Mouse (Mus musculus) liver (tissue): ENCODE results near the gene Mroh2a.

Experiments used
- DNase-seq: peaks from one replicate; pipeline ENCODE4 v3.0.0-alpha.2; 2020; ENCODE audit warnings: mixed read lengths

Gene Mroh2a

DNA sequence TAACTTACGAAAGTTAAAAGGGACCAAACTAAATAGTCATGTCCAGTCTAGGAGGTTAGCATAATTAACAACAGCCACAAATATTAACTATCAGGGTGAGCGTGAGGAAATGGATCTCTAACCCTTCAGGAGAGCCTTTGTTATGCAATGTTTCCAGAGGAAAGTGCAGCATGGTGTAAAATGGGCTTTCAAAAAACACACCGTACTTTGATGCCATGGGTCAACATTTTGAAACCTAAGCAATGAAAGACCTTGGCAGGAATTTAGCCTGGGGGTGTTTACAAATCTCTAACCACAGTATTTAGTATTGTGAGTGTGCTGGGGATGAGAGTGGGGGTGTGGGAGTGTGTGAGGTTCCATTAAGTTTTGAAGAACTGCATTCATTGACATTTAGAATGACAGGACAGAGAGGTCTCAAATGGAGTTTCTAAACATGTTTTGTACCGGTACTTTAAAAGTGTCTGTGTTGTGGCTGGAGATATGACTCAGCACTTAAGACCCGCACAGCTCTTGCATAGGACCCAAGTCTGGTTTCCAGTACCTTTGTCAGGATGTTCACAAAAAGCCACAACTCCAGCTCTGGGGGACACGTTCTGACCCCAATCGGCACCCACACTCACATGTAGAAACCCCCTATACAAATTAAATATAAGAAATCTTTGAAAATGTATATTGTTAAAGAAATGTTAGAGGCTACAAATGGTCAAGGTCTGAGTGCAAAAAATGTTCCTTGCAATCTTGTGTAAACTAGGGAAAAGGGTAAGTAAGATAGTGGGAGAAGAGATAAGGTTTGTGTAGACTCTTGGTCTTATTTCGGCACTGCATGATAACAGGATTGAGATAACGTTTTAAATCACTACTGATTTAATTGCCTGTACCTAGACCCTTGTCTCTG is 52.6 kb downstream of the Mroh2a start:
- DNase-seq: no peak

DNA sequence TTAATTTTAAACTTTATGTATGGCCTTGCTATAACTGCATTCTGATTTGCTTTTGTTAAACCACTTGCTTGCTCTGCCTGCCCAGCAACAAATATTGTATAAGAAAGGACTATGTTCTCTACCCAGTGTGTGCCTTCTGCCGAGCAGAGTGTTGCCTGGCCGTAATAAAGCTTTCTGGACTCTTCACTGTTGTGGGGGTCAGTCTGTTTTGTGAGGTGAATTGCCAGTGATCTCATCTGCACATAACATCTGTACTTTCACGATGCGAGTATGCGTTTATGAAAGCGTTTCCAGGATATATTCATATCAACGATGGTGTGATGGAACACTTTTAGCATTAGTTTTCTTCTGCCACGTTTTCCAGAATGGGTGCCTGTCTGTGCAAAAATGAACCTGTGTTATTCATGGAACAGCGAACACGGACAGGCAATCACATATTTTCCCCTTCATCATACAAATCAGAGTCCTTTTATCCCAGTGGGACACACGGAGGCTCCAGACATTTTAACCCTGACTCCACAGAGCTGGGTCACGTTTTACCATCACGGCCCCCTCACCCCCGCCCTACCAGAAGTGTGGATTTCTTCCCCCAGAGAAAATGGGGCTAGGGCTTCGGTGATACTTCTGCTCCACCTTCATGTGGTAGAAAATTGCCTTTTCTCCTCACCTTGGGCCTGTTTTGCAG is 53.4 kb downstream of the Mroh2a start:
- no peak for DNase-seq

DNA sequence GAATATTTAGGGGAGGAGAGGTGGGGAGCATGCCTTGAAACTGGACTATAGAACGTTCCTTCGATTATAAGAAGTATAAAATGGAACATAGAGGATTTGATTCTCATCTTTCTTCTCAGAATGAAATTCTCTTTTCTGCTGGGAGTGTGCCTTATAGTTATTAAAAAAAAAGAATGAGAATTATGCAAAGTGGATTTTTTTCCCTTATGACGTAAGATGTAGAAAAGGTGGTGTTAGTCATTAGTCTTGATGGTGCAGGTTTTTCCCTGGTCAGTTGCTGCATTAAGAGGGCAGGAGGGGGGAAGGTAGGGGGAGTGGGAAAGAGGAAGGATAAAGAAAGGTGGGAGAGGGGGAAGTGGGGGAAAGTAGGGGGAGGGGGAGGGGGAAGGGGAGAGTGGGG is 55.5 kb downstream of the Mroh2a start:
- DNase-seq: no peak

DNA sequence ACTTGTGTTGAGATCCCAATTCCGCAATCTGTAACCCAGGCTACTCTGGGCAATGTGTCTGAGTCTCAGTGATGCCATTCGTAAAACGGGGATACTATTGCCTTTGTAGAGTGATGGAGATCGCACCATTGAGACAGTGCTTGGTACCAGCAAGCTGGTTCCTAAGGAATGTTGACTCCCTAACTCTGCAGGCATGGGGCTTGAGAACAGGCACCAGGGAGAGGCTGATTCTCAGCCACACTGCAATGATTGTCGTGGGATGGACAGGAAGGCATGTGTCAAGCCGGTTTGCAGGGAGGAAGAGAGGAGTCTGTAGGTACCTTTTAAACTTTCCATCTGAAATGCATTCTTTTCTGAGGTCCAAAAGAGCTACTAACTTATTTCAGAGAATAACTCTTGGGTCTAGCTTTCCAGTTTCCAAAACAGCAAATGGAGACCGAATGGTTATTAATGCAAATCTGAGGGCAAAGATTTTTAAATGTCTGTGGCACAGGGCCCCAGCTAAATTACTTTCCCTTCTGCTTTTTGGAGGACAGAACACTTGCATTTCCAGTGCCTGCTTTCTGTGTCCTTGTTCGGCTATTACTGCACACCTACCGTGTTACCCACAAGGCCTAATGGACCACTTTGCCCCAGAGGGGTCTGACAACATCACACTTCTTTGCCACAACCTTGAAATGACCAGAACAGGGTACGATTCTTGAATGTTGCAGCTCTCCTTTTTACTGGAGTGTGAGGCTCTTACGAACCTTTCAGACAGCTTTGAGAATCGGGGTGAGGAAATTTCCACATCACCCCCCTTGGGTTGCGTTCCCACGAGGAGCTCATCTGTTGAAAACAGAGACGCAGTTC is 56.8 kb downstream of the Mroh2a start:
- DNase-seq: no peak

DNA sequence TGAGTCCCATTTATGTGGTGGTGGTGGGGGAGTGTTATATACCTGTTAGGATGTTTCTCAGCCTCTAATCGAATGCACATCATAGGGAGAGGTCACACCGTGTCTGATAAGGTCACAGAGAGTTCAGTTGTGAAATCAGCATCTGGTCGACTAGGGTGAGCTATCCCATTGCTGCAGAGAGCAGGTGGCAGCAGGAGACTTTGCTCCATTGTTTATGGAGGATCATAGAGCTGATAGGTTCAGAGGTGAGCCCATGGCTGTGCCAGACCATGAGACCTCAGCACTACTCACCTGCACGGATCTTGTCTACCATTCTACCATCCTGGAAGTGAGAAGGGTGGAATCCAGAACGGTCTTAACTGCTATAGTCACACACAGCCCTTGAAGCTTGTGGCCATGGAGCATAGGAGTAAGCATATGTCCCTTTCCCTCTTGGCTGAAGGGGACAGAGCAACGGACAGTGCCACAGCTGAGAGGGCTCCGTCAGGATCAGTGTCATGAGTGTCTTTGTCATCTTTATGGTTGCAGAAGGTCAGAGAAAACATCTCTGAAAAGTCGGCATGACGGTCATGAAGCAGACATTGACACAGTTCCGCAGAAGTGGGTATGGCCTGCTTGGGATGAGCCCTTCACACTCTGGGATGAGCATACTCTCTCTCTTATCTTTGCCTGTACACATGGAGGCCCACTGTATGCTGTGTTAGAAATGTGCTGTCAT is 57.6 kb downstream of the Mroh2a start:
- DNase-seq: no peak

DNA sequence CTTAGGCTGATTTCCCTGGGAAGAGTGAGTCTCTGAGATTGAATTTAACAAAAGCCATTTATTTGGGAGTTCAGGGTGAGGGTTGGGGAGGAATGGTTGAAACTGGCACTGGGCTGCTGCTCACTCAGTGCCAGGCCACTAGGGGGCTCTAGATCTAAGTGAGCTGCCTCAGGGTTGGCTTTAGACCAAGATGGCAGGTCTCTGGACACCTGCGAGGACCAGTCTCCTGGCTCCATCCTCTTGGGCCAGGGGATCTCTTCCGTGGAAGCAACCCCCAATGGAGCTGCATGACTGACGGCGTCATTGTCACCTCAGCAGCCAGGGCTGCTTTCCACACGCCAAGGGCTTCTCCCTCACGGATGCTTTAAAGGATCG is 58.1 kb downstream of the Mroh2a start:
- peak; percentile 63 for DNase-seq

DNA sequence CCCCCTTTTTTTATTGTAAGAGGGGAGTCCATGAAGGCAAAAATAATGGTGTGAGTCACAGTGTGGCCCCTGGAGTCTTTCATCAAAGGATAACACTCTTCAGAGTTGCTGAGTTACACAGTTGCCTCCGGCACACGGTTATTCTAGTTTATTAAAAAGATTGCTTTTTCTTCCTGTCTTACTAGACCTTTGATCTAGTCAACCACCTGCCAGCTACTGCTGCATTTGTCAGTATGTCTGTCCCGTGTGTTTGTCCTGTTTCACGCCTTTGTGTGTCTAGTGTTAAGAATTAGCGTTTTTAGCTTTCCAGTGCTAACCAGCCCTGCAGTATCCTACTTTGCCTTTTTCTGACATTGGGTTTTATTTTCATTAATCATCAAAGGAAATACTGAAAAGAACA is 58.9 kb downstream of the Mroh2a start:
- DNase-seq: no peak

DNA sequence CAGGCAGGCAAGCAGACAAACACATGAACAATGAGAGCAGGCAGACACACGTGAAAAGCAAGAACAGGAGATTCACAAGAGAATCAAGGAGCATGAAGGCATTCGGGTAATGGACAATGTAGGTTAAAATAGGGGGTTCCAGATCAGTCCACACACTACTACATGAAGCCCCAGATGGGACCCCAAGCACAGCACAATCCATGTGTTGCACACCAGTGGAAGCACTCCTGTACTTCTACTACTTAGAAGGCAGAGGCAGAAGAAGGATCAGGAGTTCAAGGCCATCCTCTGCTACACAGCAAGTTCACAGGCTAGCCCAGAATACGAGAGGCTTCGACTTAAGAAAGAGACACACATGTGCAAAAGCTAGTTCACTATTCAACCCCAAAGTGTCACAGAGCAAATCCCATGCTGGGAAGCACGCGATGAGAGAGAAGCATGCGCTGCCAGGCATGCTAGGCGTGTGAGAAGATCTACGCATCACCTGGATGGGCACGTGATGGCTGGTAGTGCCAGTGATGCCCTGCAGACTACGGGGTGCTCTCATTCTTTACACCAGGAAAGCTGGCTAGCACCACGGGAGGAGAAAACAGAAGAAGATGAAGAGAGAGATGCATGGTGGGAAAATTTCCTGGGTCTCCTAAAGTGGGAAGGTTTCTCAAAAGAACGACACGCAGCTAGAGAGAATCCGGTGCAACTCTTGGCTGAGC is 59.5 kb downstream of the Mroh2a start:
- DNase-seq: no peak

DNA sequence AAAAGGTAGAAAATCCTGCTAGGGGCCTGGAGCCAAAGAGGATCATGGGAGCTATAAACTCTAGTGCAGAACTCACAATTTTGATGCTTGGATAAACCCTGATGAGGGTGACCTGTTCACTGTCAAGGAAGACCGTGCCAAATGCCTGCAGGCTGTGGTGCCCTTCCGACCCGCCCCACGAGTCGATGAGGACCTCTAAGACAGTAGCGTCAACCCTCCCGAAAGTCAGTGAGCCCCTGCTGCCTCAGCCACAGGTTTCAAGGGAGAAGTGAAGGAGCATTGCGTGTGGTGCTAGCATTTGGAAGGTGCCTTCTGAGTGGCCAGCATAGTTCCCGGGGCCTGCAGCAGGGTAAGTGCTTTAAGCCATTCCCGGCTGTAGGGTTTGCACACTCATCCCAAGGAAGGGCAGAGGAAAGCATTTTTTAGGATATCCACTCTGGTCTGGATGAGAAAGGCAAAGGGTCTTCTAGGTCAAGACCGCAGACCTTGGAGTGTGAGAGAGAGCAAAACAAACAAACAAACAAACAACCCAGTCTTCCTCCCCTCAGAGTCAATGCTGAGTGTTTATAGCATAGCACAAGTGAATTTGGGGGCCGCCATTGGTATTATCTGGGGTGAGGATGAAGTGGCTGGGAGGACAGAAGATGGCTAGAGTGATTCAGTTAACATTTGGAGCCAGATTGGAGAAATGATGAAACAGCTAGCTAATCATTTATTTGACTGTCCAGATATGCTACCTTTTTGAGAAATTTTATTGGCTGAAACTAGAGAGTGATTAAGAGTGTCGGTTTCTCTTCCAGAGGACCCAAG is 60.3 kb downstream of the Mroh2a start:
- DNase-seq: peak; percentile 5

DNA sequence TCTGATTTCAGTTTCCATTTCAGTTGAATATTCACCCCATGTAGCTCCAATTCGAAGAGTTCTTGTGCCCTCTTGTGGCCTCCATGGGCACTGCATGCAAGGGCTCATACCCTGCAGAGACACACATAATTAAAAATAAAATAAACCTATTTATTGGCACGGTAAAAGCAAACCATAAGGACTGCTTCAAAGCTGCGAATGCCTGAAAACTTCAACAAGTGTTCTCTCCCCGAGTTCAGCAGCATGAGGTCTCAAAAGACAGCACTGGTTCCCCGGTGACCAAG is 60.9 kb downstream of the Mroh2a start:
- DNase-seq: peak; percentile 83

DNA sequence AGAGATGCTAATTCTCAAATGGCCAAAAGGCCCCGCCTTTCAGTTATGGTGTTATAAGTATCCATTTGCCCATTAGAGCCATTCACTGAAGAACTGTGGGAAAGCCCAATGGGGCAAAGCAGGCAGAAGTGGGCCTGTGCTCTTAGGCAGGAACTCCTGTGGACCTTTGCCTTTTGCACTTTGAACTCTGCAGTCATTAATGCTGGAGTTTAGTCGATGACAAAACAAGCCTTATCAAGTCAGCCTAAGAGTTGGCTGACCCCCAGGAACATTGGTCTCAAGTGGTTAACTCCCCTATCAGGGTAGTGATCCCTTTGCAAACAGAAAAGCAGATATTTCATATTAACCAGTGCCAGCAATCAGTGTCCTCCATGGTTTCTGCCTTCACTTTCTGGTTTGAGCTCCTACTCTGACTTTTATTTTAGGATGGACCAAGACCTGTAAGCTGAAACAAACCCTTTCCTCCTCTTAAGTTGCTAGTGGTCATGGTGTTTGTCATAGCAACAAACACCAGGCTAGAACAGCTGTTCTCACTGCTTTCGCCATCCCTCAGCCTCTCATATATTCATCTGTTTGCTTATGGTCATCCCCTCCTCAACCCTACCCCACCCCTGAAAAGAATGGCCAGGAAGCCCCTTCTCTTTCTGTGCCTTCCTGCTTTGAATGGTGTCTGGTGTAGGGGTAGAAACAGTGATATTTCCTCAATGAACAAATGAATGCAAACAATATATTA is 61.4 kb downstream of the Mroh2a start:
- peak; percentile 13 for DNase-seq

DNA sequence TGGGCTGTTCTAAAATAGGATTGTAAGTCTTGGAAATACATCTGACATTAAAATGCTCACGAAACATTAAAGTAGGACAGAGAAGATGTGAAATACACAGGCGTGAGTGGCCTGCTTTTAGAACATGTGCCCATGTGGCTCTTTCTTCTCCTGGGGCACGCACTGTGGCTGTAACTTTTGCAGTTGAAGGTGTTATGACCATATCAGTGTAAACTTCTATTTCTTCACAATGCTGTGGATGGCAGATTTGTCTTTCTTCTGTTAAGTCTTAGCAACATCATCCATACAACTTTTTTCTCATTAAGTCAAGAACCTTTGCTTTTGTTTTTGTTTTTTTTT is 62.0 kb downstream of the Mroh2a start:
- DNase-seq: peak; percentile 3

DNA sequence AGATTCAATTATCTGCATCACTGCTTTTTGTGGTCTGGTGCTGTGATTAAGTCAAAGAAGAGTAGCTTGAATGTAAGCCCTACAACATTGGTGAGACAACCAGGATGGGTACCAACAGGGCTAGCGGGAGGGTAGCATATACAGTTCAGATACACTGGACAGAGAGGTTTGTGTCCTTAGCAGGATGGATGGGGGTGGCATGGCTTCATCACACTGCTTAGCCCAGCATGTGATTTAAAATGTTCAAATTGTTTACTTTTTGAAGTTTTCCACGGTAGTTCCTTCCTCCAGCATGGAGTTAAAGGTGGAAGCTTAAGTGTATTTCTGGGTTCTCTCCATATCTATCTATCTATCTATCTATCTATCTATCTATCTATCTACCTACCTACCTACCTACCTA is 62.4 kb downstream of the Mroh2a start:
- no peak for DNase-seq

DNA sequence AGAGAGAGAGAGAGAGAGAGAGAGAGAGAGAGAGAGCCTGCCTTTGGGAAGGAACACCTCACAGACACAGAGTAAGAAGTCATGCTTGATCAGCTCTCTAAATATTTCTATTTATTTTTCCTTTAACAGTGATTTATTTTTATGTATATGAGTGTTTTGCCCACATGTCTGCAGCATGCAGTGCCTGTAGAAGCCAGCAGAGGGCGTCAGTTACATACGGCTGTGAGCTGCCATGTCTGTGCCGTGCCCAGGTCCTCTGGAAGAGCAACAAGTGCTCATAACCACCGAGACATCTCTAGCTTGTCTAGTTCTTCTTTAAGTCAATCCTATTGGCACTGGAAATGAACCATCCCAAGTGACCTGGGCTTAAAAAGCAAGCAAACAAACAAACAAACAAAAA is 63.1 kb downstream of the Mroh2a start:
- peak; percentile 79 for DNase-seq

DNA sequence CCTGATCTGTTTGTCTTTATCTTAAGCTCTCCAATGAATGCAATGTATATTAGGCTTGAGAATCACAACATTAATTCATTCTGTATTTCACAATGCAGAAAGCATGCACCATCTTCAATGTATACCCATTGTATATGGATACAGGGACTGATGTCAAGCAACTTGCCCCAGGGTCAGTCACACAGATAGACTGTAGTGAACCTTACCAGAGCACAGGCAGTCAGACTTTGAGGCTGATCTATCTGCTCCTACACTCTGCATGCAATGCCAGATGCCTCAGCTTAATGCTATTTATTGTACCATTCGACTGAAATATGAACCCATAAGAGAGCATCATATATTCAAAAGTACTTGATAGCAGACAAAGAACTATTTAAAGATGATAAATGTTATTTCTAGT is 63.7 kb downstream of the Mroh2a start:
- DNase-seq: peak; percentile 3

DNA sequence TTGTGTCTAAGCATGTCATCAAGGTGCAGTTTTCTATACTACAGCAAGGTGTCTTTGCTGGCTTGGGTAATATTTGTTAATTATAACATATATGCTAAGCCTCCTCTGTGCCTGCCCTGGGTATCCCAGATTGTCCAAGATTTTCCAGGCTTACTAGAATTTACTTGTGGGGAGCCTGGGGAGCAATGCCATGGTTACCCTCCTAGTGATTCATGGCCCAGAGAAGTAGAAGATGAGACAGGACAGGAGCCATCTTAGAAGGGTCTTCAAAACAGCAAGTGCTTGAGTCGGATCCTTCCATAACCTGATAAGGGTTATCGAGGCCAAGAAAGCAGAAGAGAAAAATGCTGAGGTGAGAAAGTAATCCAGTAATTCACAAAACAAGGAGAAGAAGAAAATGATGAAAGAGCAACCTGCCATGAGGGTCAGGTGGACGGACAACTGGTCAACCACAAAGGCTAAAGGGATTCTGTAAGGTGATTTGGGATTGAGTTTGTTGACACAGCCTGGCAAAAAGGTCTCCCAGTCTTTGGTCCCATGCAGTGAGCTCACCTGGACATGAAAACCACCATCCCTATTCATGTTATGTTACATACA is 64.7 kb downstream of the Mroh2a start:
- DNase-seq: peak; percentile 5

DNA sequence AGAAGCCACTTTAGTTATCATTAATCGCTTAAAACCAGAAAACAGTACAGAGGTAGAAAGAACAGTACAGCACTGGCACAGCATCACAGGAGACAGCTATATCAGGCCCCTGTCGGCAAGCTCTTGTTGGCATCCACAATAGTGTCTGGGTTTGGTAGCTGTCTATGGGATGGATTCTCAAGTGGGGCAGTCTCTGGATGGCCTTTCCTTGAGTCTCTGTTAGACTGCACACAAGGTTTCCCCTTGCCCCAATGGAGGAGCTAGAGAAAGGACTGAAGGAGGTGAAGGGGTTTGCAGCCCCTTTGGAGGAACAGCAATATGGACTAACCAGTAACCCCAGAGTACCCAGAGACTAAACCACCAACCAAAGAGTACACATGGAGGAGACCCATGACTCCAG is 65.3 kb downstream of the Mroh2a start:
- DNase-seq: peak; percentile 4

DNA sequence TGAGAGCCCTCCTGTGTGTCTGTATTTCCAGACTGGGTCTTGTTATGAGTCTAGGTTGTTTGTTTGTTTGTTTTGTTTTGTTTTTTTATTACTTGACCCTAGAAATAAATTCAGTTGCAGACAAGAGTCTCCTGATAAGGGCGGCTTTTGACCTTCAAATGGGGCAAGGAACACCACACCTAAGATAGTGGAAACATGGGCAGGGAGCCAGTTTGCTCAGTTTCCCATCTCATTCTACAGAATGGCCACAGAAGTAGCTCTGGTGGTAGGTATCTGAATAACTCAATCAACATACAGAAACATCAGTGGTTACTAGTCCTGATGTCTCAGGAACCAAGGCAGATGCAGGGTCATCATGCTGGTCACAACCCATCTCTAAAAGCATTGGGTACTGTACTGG is 67.9 kb downstream of the Mroh2a start:
- no peak for DNase-seq

DNA sequence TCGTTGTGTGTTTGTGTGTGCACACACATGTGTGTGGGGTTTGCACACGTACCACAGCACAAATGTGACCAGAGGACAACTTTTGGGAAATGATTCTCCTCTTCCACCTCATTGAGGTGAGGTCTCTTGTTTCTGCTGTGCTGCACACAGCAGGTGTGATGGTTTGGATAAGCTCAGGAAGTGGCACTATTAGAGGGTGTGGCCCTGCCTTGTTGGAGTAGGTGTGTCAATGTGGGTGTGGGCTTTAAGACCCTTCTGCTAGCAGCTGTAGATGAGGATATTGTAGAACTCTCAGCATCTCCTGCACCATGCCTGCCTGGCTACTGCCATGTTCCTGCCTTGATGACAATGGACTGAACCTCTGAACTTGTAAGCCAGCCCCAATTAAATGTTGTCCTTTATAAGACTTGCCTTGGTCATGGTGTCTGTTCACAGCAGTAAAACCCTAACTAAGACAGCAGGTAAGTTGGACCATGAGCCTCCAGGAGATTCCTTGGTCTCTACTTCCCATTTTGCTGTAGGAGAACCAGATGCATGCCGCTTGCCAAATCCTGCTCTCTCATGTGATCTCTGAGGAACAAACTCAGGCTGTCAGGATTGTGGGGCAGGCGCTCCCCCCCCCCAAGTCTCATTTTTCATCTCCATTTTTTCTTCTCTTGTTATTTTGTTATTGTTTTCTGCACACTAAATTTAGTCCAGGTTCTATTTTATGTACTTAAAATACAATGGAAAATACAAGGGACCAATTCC is 69.6 kb downstream of the Mroh2a start:
- DNase-seq: no peak
